Mouse (Mus musculus): Measurements from ENCODE around the gene Crybb2.
A peak's percentile ranks its signal among the peaks of the same experiment; 100 is the strongest.
"Not testable (repeated sequence)": the region's sequence is repeated elsewhere in the genome, so short reads cannot be mapped to it uniquely, and the experiment has no call there.

The Crybb2 gene

DNA sequence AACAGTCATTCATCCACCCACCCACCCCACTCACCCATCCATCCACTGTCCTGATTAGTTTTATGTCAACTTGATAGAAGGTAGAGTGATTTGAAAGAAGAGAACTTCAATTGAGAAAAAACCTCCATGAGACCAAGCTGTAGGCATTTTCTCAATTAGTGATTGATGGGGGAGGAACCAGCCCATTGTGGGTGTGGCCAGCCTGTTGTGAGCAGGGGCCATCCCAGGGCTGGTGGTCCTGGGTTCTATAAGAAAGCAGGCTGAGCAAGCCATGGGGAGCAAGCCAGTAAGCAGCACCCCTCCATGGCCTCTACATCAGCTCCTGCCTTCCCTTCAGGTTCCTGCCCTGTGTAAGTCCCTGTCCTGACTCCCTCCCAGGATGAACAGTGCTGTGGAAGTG, at the start of gene Crybb2:
TSS of gene Crybb2 (minus strand) at position 101 of the 400 bp plus-strand sequence.
- DNase-seq (ENCODE audit: extremely low read depth, low read depth, low spot score) = no peak

DNA sequence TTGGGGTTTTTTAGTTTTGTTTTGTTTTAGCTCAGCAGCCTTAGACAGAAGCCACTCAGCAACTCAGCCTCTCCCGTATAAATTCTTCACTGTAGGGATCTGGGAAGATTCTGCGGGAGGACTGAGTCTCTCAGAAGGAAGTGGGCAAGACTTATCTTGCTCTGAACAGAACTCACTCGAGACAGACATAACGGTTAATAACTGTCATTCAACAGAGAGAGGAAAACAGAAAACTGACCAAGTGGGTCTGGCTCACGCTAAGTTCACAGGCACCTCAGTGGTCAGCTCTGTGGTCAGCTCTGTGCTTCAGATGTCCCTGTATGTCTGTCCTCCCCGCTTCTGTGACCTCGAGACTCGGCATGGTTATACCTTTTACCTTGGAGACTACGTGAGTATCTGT, 49.4 kb upstream of the Crybb2 start:
- no peak for DNase-seq (ENCODE audit: extremely low read depth, low read depth, low spot score)

DNA sequence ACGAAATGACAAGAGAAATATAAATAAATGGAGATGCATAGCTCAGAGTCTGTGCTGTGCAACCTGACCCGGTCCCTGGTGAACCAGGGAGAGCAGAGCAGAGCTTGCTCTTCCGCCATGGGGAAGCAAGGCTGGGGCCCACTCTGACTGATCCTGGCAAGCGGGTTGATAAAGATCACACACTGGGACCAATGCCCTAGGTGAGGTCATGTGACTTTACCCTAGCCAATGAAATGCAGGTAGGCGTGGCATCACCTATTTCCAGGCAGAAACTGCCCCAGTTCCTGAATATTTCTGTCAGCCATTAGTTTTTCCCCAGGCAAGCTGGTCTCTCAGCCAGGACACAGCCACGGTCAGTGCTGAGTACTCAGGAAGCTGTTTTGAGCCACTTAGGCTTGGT, 48.8 kb upstream of the Crybb2 start:
- no peak for DNase-seq (ENCODE audit: extremely low read depth, low read depth, low spot score)

DNA sequence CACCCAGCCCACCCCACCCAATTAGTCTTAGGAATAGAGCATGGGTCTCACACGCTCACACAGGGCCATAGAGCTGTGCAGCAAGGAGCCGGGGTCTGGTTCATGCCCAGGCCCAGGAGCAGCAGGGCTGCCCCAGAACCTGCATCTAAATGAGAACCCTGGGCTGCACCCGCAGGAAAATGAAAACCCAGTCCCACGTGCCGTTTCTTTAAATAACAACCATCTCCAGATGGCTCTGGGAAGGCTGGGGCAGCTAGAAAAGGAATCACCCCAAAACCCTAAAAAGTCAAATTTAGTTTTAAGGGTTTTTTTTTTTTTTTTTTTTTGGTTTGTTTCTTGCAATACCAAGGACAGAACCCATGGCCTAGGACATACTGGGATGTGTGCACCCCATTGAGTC, 47.4 kb upstream of the Crybb2 start:
- DNase-seq (ENCODE audit: extremely low read depth, low read depth, low spot score) = no peak

DNA sequence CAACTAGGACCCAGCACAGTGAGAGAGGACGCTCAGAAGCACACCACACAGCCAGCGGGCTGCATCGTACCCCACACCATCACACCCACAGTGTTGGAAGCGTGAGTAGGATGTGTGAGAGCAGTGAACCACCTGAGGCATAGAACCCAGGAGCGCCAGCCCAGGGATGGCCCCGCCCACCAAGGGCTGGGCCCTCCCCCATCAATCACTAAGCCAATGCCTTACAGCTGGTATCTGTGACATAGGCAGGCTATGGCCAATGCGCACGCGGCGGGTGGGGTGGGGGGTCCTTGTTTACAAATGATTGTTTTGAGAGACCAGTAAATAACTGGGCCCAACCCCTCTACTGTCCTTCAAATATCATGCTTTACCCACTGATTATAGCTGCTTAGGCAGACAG, 46.0 kb upstream of the Crybb2 start:
- no peak for DNase-seq (ENCODE audit: extremely low read depth, low read depth, low spot score)

DNA sequence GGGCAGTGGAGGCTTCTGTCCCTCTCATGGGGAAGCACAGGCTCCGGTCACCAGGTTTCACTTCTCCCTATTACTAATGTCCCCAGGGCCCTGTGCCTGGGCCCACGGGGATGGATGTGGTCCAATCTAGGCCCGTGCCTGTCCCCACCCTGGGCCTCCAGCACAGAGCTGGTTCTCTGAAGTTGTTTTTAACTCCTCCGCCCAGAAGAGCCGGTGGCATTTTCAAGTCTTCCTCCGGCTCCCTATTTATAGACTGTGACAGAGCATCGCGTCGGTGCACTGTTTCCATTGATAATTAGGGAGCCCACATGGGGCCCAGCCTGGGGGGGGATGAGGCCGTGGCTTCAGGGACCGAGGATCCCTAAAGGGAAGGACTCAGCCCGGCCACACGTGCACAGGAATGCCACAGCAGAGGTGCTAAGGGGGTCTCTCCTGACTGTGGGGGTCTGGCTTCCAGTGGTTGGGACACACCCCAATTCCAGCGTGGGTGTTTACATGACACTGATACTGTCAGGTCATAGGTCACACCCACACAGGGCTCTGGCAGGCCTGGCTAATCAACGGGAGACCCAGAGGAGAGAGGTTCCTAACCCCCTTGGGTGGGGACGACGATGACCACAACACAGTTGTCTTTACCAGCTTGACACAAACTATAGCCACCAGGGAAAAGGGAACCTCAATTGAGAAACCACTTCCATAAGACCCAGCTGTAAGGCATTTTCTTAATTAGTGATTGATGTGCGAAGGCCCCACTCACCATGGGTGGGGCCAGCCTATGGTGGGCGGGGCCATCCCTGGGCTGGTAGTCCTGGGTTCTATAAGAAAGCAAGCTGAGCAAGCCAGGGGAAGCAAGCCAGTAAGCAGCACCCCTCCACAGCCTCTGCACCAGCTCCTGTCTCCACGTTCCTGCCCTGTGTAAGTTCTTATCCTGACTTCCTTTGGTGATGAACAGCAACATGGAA, 44.6 kb upstream of the Crybb2 start:
- no peak for DNase-seq (ENCODE audit: extremely low read depth, low read depth, low spot score)

DNA sequence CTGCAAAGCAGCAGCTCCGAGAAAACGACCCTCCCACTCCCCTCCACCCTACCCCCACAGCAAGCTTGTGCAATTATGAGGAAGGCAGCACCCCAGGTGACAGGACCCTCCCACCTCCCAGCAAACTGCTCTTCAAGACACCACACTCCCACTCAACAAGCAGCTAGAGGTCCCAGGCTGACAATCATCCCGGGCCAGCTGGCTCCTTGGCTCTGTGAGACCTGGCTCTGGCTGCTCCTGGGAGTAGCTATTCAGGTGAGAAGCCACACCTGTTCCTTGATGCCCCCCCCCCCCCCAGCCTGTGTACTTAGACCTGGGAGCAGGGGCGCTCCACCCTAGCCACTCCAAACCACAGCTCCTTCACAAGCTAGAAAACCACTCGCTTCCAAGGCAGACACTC, 43.2 kb upstream of the Crybb2 start:
- DNase-seq (ENCODE audit: extremely low read depth, low read depth, low spot score) = no peak

DNA sequence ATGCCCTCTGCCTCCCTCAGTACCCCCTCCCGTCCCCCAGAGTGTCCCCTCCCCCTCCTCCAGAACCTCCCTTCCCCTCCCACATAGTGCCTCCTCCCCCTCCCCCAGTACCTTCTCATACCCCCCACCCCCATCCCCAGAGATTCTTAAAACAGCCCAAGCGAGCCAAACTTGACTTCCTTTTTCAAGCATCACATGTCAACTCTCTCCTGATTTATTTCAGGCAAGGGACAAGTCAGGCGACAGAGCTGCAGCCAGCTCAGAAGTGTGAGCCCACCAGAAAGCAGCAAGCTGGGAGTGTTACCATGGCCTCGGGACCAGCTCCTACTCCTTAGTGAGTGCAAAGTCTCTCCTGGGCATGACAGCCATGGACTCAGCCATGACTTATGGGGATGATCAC, 41.4 kb upstream of the Crybb2 start:
- no peak for DNase-seq (ENCODE audit: extremely low read depth, low read depth, low spot score)

DNA sequence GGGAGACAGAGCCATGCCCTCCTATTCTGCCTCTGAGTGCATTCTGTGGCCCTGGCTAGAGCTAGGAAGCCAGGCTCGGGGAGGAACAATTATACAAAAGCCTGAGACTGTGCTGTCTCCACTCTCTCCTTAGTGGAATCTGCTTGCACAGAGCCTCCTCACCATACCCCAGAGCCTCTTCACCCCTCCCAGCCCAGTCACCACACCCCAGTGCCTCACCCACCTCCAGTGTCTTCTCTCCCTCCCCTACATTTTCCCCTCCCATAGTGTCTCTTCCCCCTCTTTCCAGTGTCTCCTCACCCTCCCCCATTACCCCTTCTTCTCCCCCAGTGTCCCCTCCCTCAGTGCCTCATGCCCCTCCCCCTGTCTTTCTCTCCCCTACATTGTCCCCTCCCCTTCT, 41.0 kb upstream of the Crybb2 start:
- no peak for DNase-seq (ENCODE audit: extremely low read depth, low read depth, low spot score)

DNA sequence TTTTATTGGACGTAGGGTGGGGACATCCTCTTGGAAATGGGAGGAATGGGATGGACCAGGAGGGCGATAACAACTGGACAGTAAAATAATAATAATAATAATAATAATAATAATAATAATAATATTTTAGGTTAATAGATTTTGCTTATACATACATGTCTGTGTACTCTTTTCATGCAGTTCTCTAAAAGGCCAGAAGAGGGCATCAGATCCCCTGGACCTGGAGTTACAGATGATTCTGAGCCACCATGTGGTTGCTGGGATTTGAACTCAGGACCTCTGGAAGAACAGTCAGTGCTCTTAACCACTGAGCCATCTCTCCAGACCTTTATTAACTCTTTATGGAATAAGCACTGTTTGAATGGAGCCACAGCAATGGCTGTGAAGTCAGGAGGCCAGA, 39.7 kb upstream of the Crybb2 start:
- DNase-seq (ENCODE audit: extremely low read depth, low read depth, low spot score) = not testable (repeated sequence)

DNA sequence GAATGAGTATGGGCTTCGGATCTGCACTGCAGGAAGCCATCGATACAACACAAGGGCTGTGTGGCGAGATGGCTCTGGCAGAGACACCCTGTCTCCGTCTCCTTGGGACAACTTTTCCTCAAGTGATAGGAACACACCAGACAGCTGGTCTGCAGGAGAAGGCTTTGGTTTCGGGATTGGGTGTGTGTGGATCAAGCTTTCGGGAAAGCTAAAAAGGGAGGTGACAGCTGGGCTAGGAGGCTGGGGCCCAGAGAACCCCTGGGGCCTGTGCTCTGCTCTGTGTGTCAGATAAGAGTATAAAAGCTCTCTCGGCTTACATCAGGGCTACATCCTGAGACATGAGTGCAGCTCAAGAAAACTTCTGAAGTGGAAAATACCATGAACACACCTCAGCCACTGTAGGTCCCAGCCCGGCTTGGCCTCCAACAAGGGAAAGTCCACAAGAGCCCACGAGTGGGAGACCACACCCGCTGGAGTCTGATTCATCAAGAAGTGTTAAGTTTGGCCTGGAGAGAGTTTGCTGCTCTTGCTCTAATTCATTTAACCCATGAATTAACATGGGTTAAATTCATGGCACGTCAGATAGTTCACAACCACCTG, 38.3 kb upstream of the Crybb2 start:
- no peak for DNase-seq (ENCODE audit: extremely low read depth, low read depth, low spot score)

DNA sequence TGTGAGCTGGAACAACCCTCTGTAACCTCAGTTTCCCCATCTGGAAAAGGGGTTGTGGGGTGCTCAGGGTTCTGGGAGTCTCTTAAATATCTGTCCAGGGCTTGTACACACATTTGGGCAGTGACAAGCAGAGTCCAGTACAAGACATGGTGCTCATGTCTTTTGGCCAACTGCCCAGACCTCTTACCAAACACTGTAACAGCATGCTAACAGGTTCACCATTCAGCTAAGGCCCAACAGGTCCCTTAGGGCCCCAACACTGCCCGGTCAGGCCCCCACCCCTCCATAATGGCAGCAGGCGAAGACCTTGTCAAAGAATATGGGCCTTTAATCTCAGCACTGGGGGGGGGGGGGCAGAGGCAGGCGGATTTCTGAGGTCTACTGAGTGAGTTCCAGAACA, 37.8 kb upstream of the Crybb2 start:
- peak; percentile 47 for DNase-seq (ENCODE audit: extremely low read depth, low read depth, low spot score)

DNA sequence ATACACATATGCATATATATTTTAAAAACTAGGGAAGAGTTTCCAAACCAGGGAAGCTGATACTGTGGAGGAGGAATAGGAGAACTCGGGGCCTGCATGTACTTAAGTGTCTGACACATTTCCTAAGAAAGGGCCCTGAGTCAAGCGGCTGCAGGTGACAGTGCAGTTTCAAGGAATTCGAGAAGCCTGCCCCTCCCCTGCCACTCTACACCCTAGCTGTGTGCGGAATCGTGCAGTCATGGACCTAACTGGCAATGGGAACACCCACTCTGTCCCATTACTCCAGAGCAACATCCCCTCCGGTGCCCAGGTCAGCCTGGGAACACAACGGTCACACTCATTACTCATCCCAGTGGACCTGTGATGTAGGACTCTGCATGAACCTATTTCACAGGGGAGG, 36.7 kb upstream of the Crybb2 start:
- no peak for DNase-seq (ENCODE audit: extremely low read depth, low read depth, low spot score)

DNA sequence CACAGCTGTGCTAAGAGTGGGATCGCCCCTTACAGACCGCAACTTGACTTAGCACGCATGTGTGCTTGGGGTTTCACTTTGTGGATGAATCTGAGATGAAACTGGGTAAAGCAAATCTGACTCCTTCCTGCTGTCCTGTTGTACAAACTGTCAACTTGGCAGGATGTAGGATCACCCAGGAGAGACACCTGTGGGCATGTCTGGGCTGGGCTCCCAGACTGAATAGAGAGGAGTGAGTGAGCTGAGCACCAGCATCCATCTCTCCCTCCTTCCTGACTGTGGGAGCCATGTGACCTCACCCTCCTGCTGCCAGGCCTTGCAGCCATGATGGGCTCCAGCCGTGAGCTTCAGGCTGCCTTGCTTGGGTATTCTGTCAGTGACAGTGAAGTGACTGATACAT, 35.6 kb upstream of the Crybb2 start:
- no peak for DNase-seq (ENCODE audit: extremely low read depth, low read depth, low spot score)

DNA sequence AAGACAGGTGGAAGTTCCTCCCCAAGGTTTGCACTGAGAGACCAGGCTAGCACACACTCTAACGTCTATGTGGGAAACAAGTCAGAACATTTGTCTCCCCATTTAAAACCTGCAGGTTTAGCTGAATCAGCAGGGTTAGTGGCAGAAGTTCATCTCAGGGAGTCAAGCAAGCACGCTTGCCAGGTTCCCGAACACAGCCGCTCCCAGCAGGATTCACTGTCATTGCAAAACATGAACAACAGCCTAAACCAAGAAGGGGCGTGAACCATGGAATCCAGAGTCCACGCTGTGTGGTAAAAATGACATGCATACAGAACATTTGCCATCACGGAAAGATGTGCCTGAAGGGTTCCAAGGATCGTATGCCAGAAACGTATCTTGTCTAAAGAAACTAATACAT, 35.1 kb upstream of the Crybb2 start:
- peak; percentile 49 for DNase-seq (ENCODE audit: extremely low read depth, low read depth, low spot score)

DNA sequence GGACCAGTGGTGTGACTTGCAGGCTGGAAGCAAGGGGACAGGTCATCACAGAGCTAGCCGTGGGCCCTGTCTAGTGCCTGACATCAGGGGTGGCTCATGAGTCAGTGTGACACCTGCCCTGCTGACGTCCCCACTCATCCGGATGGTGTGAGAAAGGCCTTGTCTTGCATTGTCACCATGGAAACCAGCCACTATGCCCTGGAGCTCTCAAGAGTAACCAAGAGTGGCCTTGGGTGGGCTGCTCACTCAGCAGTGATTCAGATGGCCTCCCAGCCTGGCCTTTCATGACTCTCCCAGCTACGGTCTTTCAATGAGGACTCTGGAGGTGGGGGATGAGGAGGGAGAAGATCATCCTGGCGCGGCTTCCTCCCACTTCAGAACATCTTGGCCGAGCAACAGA, 32.5 kb upstream of the Crybb2 start:
- DNase-seq (ENCODE audit: extremely low read depth, low read depth, low spot score) = no peak

DNA sequence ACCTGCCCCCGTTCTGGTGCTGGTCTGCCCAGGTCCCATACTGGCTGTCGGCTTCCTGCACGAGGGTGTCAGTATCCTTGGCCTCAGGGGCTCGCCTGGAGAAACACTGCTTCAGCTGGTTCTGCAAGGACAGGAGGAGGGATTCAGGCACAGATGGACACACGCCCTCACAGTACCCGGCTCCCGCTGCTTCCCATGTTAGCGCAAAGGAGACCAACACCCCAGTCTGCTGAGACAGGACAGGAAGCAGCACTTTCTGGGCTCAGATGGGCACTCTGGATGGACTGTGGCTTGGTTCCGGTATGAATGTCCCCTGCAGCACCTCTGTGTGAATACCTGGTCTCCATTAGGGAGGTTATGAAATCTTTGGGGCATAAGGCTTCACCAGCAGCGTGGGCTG, 31.5 kb upstream of the Crybb2 start:
- no peak for DNase-seq (ENCODE audit: extremely low read depth, low read depth, low spot score)

DNA sequence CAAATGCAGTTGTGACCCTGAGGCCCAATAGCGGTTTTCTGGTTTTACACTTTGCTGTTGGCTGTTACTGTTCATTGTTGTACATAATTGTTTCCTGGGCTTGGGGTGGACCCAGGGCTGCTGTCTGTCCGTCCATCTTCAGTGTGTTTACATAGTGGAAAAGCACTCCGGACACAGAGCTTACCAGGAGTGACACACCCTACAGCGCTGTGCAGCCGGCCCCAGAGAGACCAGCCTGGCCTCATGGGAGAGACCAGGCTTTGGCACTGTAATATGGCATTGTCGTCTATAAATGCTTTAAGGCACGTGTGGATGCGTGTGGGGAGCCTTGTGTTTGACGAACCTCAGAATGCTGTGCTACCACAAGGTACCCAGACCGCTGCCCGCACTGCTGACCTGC, 30.5 kb upstream of the Crybb2 start:
- DNase-seq (ENCODE audit: extremely low read depth, low read depth, low spot score) = no peak

DNA sequence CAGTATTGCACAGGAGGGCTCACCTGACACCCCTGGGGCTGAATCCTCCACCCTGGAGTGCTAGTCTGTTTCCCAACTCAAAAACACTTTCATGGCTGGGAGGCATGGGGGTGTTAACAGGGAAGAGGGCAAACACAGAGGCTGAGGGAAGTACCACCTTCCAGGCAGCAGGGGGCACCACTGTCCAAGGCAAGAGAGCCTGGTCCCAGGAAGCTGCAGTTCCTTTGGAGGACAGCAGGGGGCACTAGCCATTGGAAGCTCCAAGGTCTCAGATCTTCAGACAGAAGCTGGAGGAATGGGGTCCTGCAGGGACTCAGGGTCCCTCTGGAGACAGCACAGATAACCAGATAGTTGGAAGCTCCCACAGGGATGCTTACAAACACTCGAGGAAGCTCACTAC, 29.6 kb upstream of the Crybb2 start:
- DNase-seq (ENCODE audit: extremely low read depth, low read depth, low spot score) = no peak

DNA sequence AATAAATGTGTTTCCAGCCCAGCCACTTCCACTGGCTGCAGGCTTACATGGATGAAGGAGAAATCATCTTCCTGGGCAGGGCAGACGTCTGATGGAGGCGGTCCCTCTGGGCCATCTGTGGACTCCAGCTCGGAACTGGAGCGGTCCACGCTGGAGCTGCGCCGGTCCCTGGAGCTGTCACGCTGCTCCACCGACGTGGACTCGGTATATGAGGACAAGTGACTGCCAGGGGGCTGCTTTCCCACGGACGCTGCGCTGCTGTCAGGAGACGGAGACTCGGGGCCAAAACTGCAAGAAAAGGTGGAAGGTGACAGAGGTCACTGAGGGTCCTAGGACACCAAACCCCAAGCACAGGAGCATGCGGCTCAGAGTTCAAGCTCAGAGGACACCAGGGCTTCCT, 27.6 kb upstream of the Crybb2 start:
- DNase-seq (ENCODE audit: extremely low read depth, low read depth, low spot score) = no peak

DNA sequence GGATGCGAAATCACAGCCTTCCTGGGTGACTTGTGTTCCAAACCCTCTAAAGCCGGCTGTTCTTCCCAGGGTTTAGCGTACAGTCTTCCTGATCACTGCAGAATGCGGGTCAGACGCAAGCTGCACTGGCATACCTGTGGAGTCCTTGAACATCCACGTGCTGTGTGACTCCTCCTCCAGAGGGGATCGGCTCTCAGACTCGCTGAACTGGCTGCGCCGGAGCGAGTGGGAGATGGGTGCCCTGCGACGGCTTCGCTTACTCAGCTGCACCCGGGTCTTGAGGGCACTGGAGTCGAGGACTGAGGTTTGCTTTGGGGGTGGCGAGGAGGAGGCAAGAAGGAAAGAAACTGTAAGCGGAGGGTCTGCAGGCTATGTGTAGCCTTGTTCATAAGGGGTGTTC, 25.5 kb upstream of the Crybb2 start:
- no peak for DNase-seq (ENCODE audit: extremely low read depth, low read depth, low spot score)

DNA sequence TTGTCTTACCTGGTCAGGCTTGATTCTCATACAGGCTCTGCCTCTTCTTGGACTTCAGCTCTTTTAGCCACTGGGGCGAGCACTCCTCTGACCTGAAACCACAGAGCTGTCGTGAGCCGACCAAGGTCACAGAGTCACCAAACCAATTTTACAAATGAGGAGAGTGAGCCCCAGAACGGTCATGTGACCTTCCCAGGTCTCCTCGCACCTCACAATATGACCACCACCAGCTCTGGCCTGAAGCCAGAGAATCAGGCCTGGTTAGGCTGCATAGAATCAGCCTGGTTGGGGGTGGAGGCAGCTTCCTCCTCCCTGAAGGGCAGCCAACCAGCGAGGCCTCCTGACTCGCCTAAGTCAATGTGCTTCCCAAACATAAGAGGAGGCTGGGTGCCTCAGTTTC, 22.5 kb upstream of the Crybb2 start:
- no peak for DNase-seq (ENCODE audit: extremely low read depth, low read depth, low spot score)

DNA sequence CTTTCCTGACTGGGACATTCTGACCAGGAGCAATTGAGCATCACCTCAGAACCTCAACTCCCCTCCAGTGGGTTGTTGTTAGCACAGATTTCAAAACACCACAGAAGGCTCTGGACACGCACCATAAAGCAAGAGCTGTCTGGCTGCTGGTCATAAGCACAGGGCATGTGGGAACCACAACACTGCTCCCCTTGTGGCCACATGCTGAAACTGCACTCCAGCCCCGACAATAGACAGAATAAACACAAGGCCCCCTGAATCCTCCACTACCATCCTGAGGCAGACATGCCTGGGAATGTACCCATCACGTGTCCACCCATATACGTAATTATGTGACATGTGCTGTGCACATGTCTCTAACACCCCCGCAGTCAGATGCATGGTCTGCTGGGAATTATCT, 21.2 kb upstream of the Crybb2 start:
- DNase-seq (ENCODE audit: extremely low read depth, low read depth, low spot score) = no peak
